Mouse (Mus musculus): ENCODE data around the gene Gpr15. TPM values are rescaled to one million over a fixed set of nuclear protein-coding genes. Genes with fewer than 3 reads are reported as not detected.

The Gpr15 gene
- polyA plus RNA-seq, 1 experiment from 2014 or later, result not detected

GRCm38 (mm10) chr16:58707276-58707905 is 11.5 kb downstream of the Gpr15 start:
- DNase-seq (ENCODE audit: low spot score), result no peak
- Histone ChIP-seq H3K27me3 (replicated peaks; ENCODE audit: control insufficient read depth, insufficient read depth, low read length) (no peaks in the 10 kb centered on the region), H3K27ac (ENCODE audit: low read depth) (no peak overlapping the region), H3K4me1 (replicated peaks; ENCODE audit: control insufficient read depth, insufficient read depth, low read length) (no peaks in the 10 kb centered on the region; the same call in 1 of the 2 replicates), H3K36me3 (ENCODE audit: control insufficient read depth, insufficient read depth, low read length) (no peaks in the 10 kb centered on the region), H3K9ac (ENCODE audit: low read length) (no peak overlapping the region), H3K4me2 (ENCODE audit: low read length) (no peak overlapping the region), H3K9me3 (ENCODE audit: control insufficient read depth, low read length) (no peaks in the 10 kb centered on the region), H3K4me3 (ENCODE audit: low read depth, low read length) (no peak overlapping the region)
- WGBS, result 86% methylated on average over 4 of the region's 4 CpGs
- ATAC-seq (replicated peaks; ENCODE audit: low FRiP score, low TSS enrichment, low read depth), result no peak

GRCm38 (mm10) chr16:58704999-58705398 is 13.9 kb downstream of the Gpr15 start:
- Histone ChIP-seq H3K27me3 (replicated peaks; ENCODE audit: control insufficient read depth, insufficient read depth, low read length) (no peaks in the 10 kb centered on the region), H3K4me2 (ENCODE audit: low read length) (no peak overlapping the region), H3K4me3 (ENCODE audit: low read depth, low read length) (no peak overlapping the region), H3K4me1 (replicated peaks; ENCODE audit: control insufficient read depth, insufficient read depth, low read length) (no peaks in the 10 kb centered on the region; the same call in 1 of the 2 replicates), H3K9ac (ENCODE audit: low read length) (no peak overlapping the region), H3K9me3 (ENCODE audit: control insufficient read depth, low read length) (no peaks in the 10 kb centered on the region), H3K27ac (ENCODE audit: low read depth) (no peak overlapping the region), H3K36me3 (ENCODE audit: control insufficient read depth, insufficient read depth, low read length) (no peaks in the 10 kb centered on the region)
- DNase-seq (ENCODE audit: low spot score) (no peak), ATAC-seq (replicated peaks; ENCODE audit: low FRiP score, low TSS enrichment, low read depth) (no peak)

DNA sequence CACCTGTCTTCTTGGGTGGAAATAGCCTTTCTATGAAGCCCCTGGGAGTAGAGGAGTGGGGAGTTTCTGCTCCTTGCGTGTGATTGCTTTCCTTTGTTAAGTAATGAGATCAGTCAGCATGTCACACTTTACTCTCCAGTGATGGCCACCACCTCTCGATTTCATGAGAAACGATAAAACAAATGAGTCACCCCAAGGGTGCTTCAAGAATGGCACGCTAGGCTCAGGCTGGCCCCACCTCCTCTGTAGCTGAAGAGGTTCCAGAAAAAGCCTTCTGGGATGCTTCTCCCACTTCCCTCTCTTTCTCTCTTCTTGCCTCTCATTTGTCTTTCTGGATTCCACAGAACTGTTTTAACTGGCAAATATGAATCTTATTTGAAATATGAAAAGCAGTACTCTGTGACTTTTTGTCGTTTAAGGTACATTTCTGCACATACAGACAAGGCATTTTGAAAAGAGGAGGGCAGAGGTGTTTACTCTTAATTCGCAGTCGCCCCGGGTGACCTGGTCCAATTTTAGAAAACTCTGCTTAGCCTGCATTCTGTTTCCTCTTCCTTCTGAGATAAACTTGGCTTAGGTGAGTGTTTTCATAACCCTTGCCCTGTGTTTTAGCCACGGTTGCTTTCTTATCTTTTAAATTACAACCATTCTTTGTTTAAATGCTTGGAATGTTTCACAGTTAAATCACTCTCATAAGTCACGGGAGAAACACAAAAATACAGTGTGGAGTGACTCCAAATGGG is 15.3 kb downstream of the Gpr15 start:
- H3K9me3 ChIP-seq (ENCODE audit: control insufficient read depth, low read length), result no peaks in the 10 kb centered on the region
- no peaks in the 10 kb centered on the region; the same call in 1 of the 2 replicates for H3K4me1 ChIP-seq (replicated peaks; ENCODE audit: control insufficient read depth, insufficient read depth, low read length)
- no peak overlapping the region for H3K4me2 ChIP-seq (ENCODE audit: low read length)
- no peak for DNase-seq (ENCODE audit: low spot score)
- no peaks in the 10 kb centered on the region for H3K27me3 ChIP-seq (replicated peaks; ENCODE audit: control insufficient read depth, insufficient read depth, low read length)
- no peak overlapping the region for H3K4me3 ChIP-seq (ENCODE audit: low read depth, low read length)
- no peak overlapping the region for H3K9ac ChIP-seq (ENCODE audit: low read length)
- WGBS, result 16% methylated on average over 10 of the region's 10 CpGs
- ATAC-seq (replicated peaks; ENCODE audit: low FRiP score, low TSS enrichment, low read depth), result no peak
- H3K27ac ChIP-seq (ENCODE audit: low read depth), result no peak overlapping the region
- no peaks in the 10 kb centered on the region for H3K36me3 ChIP-seq (ENCODE audit: control insufficient read depth, insufficient read depth, low read length)

- ATAC-seq (replicated peaks; ENCODE audit: low FRiP score, low TSS enrichment, low read depth) (no peak), DNase-seq (ENCODE audit: low spot score) (no peak)
- H3K9ac ChIP-seq (ENCODE audit: low read length), result no peak overlapping the region
- no peaks in the 10 kb centered on the region for H3K9me3 ChIP-seq (ENCODE audit: control insufficient read depth, low read length)
- H3K4me3 ChIP-seq (ENCODE audit: low read depth, low read length), result no peak overlapping the region
- no peak overlapping the region for H3K4me2 ChIP-seq (ENCODE audit: low read length)
- no peaks in the 10 kb centered on the region for H3K27me3 ChIP-seq (replicated peaks; ENCODE audit: control insufficient read depth, insufficient read depth, low read length)
- 76% methylated on average over 10 of the region's 10 CpGs for WGBS
- H3K27ac ChIP-seq (ENCODE audit: low read depth), result no peak overlapping the region
- H3K36me3 ChIP-seq (ENCODE audit: control insufficient read depth, insufficient read depth, low read length), result no peaks in the 10 kb centered on the region
- no peaks in the 10 kb centered on the region; the same call in 1 of the 2 replicates for H3K4me1 ChIP-seq (replicated peaks; ENCODE audit: control insufficient read depth, insufficient read depth, low read length)
Measured at GRCm38 (mm10) chr16:58702329-58702932, 16.4 kb downstream of the Gpr15 start.

DNA sequence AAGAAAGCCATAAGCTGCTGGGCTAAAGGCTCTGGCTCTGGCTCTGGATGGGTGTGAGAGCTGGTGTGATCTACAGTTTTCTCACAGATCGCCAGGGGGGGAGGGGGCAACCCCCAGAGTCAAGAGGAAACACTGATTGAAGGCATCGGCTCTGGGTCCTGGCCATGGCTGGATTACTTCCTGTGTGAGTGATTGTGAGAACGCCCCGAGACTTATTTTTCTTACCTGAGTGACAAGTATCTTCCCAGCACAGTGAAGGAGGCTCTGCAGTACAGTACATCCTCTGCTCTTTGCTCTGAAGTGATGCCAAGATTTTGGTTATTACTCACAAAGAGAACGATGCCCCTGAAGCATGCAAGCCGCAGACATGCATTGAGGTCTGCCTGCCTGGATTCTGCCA is 17.1 kb downstream of the Gpr15 start:
- no peak for DNase-seq (ENCODE audit: low spot score)
- WGBS, result 36% methylated on average over 6 of the region's 6 CpGs

GRCm38 (mm10) chr16:58700816-58701424 is 17.9 kb downstream of the Gpr15 start:
- no peak overlapping the region for H3K9ac ChIP-seq (ENCODE audit: low read length)
- H3K27ac ChIP-seq (ENCODE audit: low read depth), result no peak overlapping the region
- no peak for DNase-seq (ENCODE audit: low spot score)
- no peak overlapping the region for H3K4me2 ChIP-seq (ENCODE audit: low read length)
- H3K4me1 ChIP-seq (replicated peaks; ENCODE audit: control insufficient read depth, insufficient read depth, low read length), result no peaks in the 10 kb centered on the region; the same call in 1 of the 2 replicates
- no peaks in the 10 kb centered on the region for H3K9me3 ChIP-seq (ENCODE audit: control insufficient read depth, low read length)
- ATAC-seq (replicated peaks; ENCODE audit: low FRiP score, low TSS enrichment, low read depth), result no peak
- no peaks in the 10 kb centered on the region for H3K27me3 ChIP-seq (replicated peaks; ENCODE audit: control insufficient read depth, insufficient read depth, low read length)
- no peaks in the 10 kb centered on the region for H3K36me3 ChIP-seq (ENCODE audit: control insufficient read depth, insufficient read depth, low read length)
- WGBS, result 83% methylated on average over 12 of the region's 12 CpGs
- no peak overlapping the region for H3K4me3 ChIP-seq (ENCODE audit: low read depth, low read length)

More for the DNA sequence above, 17.1 kb downstream of the Gpr15 start:
- Histone ChIP-seq H3K27me3 (replicated peaks; ENCODE audit: control insufficient read depth, insufficient read depth, low read length) (no peaks in the 10 kb centered on the region), H3K27ac (ENCODE audit: low read depth) (no peak overlapping the region), H3K4me2 (ENCODE audit: low read length) (no peak overlapping the region), H3K9ac (ENCODE audit: low read length) (no peak overlapping the region), H3K36me3 (ENCODE audit: control insufficient read depth, insufficient read depth, low read length) (no peaks in the 10 kb centered on the region), H3K4me3 (ENCODE audit: low read depth, low read length) (no peak overlapping the region), H3K4me1 (replicated peaks; ENCODE audit: control insufficient read depth, insufficient read depth, low read length) (no peaks in the 10 kb centered on the region; the same call in 1 of the 2 replicates), H3K9me3 (ENCODE audit: control insufficient read depth, low read length) (no peaks in the 10 kb centered on the region)
- no peak for ATAC-seq (replicated peaks; ENCODE audit: low FRiP score, low TSS enrichment, low read depth)

DNA sequence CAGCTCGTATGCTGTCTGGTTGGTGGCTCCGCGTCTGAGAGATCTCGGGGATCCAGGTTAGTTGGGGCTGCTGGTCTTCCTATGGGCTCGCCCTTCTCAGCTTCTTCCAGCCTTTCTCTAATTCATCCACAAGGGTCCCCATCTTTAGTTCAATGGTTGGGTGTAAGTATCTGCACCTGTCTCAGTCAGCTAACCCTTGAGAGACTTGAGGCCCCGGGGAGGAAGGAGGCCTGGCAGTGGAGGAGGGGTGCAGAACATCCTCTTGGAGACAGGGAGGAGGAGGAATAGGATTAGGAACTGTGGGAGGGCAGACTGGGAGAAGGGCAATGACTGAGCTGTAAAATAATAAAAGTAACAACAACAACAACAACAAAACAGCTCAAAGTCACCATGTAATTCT is 18.7 kb downstream of the Gpr15 start:
- ATAC-seq (replicated peaks; ENCODE audit: low FRiP score, low TSS enrichment, low read depth) (no peak), DNase-seq (ENCODE audit: low spot score) (no peak)
- Histone ChIP-seq H3K4me3 (ENCODE audit: low read depth, low read length) (no peak overlapping the region), H3K9ac (ENCODE audit: low read length) (no peak overlapping the region), H3K27me3 (replicated peaks; ENCODE audit: control insufficient read depth, insufficient read depth, low read length) (no peaks in the 10 kb centered on the region), H3K9me3 (ENCODE audit: control insufficient read depth, low read length) (no peaks in the 10 kb centered on the region), H3K4me1 (replicated peaks; ENCODE audit: control insufficient read depth, insufficient read depth, low read length) (no peaks in the 10 kb centered on the region; the same call in 1 of the 2 replicates), H3K27ac (ENCODE audit: low read depth) (no peak overlapping the region), H3K4me2 (ENCODE audit: low read length) (no peak overlapping the region), H3K36me3 (ENCODE audit: control insufficient read depth, insufficient read depth, low read length) (no peaks in the 10 kb centered on the region)
- 79% methylated on average over 6 of the region's 6 CpGs for WGBS

DNA sequence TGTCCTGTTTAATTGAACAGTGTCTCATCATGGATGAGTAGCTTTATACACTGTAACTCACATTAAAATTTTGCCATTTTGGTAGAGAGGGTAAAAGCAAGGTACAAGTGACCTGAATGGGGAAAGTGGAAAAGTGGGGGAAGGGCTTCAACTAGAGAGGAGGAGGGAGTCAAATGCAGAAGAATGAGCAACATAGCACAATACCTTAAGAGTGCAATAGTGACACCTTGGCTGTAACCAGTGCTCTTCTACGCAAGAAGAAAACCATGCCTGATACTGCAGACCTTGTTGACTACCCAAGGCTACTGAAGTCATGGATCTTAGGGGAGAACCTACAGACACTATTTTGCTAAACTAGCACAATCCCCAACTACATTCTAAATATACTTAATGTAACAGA is 21.6 kb downstream of the Gpr15 start:
- 96% methylated on average over 1 of the region's 1 CpGs for WGBS
- no peak for DNase-seq (ENCODE audit: low spot score)
- no peak overlapping the region for H3K4me2 ChIP-seq (ENCODE audit: low read length)
- no peak overlapping the region for H3K9ac ChIP-seq (ENCODE audit: low read length)
- H3K36me3 ChIP-seq (ENCODE audit: control insufficient read depth, insufficient read depth, low read length), result no peaks in the 10 kb centered on the region
- H3K27me3 ChIP-seq (replicated peaks; ENCODE audit: control insufficient read depth, insufficient read depth, low read length), result no peaks in the 10 kb centered on the region
- H3K9me3 ChIP-seq (ENCODE audit: control insufficient read depth, low read length), result no peaks in the 10 kb centered on the region
- no peak for ATAC-seq (replicated peaks; ENCODE audit: low FRiP score, low TSS enrichment, low read depth)
- H3K27ac ChIP-seq (ENCODE audit: low read depth), result no peak overlapping the region
- H3K4me1 ChIP-seq (replicated peaks; ENCODE audit: control insufficient read depth, insufficient read depth, low read length), result no peaks in the 10 kb centered on the region
- no peak overlapping the region for H3K4me3 ChIP-seq (ENCODE audit: low read depth, low read length)

All from intestine, embryonic 14.5 days (tissue).